Mouse (Mus musculus) gastrocnemius, postnatal 14 days (tissue): ENCODE data around the gene Kcnf1. TPM values are rescaled to one million over a fixed set of nuclear protein-coding genes. Genes with fewer than 3 reads are reported as not detected.

Source experiments
- DNase-seq: peaks from one replicate; pipeline ENCODE4 v3.0.0; 2021; ENCODE audit warnings: mixed read lengths
- intact Hi-C: fragments of 180-260 bp; cut with DNase I; formaldehyde crosslinking; loops from one replicate; pipeline ENCODE4 v1.15.1; 2025; ENCODE audit warnings: low total_unique reads
- long read RNA-seq, 2 experiments: library from polyadenylated mRNA; stranded (forward); transcript quantifications; one replicate each; pipeline ENCODE4 v2.0.0; 2021
- total RNA-seq, 2 experiments: library from RNA; stranded (reverse); gene quantifications; 2 replicates each; pipeline ENCODE4 v1.2.3; 2021

The Kcnf1 gene
- total RNA-seq: 1 to 10 TPM in 1 of 2 experiments, under 1 TPM in 1; 1.00 to 1.7 TPM
- long read RNA-seq, experiment 1: 0 reads
- long read RNA-seq, experiment 2, full-length matches to known transcripts: 3 of 3 reads
- long read RNA-seq, experiment 2, partial matches to known transcripts: 0 of 3 reads
- long read RNA-seq, experiment 2, other reads (novel, unspliced or antisense): 0 of 3 reads

DNA sequence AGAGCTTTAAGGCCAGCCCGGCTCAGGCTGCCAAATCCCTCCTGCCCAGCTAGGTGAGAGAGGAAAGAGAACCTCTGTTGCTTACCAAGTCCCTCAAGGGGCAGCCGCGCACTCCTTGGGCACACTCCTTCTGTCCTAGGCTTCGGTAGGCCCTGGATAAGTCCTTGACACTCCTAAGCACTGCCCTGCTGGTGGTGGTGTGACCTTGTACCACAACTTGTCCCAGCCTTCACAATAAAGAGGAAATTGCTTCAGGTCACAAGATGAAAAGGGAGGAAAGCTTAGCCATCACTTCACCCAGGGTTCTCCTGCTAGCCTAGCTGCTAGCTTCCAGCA lies at the start of gene Kcnf1:
Kcnf1 (minus strand) TSS at position 132 of the 336 bp plus-strand sequence.
- no peak for DNase-seq
- intact Hi-C loops: no loop called here

- intact Hi-C loops: no loop called here
Observed at GRCm38 (mm10) chr12:17225012-17225411, 48.3 kb upstream of the Kcnf1 start.

DNA sequence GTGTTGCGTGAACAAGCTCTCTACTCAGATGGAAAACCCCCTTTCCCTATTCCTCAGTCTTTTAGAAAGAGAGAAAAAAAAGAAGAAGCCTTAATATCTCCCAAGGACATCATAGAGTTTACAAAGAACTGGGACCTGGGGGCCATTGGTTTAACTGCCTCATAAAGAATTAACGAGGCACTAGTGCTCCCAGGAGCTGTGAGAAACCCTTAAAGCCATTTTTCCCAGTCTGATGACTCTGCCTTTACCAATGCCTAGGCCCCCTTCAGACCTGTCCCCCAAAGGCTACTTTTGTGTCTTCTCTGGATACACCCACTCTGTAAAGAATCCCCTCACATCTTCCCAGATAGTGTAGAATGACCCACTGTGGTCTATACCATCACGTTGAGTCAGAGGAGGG lies 46.4 kb upstream of the Kcnf1 start:
- intact Hi-C loops: no loop called here

More at GRCm38 (mm10) chr12:17225012-17225411, 48.3 kb upstream of the Kcnf1 start:
- peak; percentile 74 for DNase-seq

DNA sequence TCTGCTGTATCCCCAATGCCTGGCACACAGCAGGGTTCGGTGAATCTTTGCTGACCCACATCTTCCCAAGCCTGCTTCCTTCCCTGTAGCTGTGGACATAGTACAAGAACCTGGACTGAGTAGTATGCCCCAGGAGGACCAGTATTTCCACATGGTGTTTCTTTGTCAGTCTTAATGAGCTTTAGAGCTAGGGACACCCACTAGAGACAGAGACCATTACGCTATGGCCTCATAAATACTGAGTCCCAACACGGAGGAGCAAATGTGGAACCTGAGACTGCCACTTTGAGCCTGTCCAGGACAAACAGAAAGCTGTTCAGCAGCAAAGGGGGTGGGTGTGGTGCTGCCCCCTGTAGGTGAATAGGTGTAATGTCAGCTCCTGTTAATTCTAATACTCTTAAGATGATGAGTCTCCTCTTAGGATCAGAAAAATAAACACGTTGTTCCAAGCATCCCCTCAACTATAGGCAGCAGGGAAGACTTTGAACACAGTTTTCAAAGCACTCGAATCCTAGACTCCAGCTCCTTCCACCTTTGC lies 45.3 kb upstream of the Kcnf1 start:
- intact Hi-C loops: no loop called here
- DNase-seq: peak; percentile 31

More for the DNA sequence above, 46.4 kb upstream of the Kcnf1 start:
- no peak for DNase-seq

DNA sequence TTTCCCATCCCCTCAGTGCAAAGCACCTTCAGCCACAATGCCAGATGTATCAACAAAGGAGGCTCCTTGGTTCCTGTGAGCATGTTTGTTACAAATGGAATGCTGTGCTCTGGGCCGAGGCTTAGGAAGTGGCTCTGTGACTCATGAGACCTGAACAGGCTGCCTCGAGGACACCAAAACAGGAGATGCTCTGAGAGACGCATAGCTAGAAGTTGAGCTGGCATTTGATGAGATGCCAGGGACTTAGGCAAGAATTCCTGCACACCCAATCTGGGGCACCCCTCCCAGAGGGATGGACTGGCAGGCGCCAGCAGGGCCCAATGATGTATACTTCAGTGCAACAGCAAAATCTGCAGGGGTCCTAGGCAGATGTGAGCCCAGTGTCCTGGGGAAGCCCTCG lies 43.9 kb upstream of the Kcnf1 start:
- peak; percentile 28 for DNase-seq
- intact Hi-C loops: no loop called here

DNA sequence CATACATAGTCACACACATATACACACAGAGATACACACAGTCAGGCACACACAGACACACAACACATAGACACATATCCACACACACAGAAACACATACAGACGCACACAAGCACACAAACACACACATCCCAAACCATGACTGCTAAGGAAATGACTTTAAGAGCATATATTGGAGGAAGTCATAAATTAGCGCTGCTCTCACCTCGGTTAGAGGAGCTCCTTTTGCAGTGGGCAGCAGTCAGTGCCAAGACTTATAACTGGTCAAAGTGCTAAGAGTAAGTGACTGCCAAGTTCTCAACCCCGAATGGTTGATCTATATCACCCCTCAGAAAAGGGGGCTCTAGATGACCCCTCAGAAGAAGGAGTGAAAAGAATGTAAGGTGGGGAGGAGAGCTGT lies 42.4 kb upstream of the Kcnf1 start:
- DNase-seq: no peak
- intact Hi-C loops: no loop called here

DNA sequence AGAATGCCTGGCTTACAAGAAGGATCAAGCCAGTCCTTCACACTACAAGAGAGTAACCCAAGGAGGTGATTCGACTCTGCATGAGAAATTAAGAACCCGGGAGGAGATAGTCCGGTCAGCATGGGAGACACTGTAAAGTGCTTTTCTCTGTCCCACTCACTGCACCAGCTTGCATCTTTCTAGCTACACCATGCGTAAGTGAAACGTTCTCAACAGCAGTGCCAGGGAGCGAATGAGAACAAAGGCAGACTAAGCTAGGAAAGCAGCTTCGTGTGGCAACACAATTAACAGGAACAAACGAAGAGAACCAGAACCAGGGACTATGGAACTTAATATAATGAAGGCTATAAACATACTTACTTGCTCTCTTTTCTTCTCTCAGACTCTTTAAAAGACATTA lies 41.7 kb upstream of the Kcnf1 start:
- no peak for DNase-seq
- intact Hi-C loops: no loop called here

DNA sequence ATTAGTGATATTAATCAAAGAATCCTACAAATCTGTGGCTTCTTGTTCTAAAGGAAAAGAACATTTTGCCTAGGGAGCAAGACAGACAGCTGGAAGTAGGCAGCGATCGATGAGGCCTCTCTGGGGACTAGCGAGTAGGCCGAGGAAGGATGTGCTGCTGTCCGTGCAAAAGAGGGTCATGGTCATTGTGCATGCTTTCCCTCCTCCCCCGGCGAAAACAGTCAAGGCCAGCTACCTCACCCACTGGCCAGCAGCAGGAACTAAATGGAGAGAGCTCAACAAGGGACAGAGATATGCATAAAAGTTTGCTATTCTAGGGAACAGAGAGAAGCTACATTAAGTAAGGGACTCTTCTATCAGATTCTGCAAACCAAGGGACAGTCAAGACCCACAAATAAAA lies 39.1 kb upstream of the Kcnf1 start:
- intact Hi-C loops: no loop called here
- DNase-seq: no peak

- DNase-seq: no peak
- intact Hi-C loops: no loop called here
Observed at GRCm38 (mm10) chr12:17202492-17203322, 26.0 kb upstream of the Kcnf1 start.

GRCm38 (mm10) chr12:17198621-17199020 lies 21.9 kb upstream of the Kcnf1 start:
- DNase-seq: no peak
- intact Hi-C loops: no loop called here

- intact Hi-C loops: no loop called here
- DNase-seq: no peak
Observed at GRCm38 (mm10) chr12:17194140-17194539, 17.5 kb upstream of the Kcnf1 start.

- intact Hi-C loops: no loop called here
- DNase-seq: no peak
Observed at GRCm38 (mm10) chr12:17193311-17193710, 16.6 kb upstream of the Kcnf1 start.

DNA sequence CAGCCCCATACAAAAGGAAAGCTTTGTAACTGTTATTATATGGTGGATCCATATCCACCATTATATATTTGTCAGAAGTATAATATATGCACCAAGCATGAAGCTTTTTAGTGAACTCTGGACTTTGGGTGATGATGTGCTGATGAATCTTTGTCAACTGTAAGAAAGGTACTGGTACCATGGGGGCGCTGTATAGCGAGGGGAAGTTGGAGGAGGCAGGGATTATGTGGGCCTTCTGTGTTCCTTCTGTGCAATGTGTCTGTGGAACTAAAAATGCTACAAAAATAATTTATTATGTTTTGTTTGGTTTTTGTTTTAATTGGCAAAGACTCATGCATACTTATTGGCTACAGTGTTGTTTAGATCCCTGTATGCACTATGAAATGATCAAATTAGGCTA lies 16.2 kb upstream of the Kcnf1 start:
- DNase-seq: no peak
- intact Hi-C loops: no loop called here

- peak; percentile 41 for DNase-seq
Observed at GRCm38 (mm10) chr12:17184303-17184775, 7.7 kb upstream of the Kcnf1 start.

GRCm38 (mm10) chr12:17183788-17184187 lies 7.1 kb upstream of the Kcnf1 start:
- no peak for DNase-seq

More at GRCm38 (mm10) chr12:17184303-17184775, 7.7 kb upstream of the Kcnf1 start:
- intact Hi-C loops: no loop called here

GRCm38 (mm10) chr12:17176041-17176756 lies 489 bp downstream of the Kcnf1 start:
- DNase-seq: peak; percentile 19
- intact Hi-C loops: no loop called here

More at GRCm38 (mm10) chr12:17183788-17184187, 7.1 kb upstream of the Kcnf1 start:
- intact Hi-C loops: no loop called here

DNA sequence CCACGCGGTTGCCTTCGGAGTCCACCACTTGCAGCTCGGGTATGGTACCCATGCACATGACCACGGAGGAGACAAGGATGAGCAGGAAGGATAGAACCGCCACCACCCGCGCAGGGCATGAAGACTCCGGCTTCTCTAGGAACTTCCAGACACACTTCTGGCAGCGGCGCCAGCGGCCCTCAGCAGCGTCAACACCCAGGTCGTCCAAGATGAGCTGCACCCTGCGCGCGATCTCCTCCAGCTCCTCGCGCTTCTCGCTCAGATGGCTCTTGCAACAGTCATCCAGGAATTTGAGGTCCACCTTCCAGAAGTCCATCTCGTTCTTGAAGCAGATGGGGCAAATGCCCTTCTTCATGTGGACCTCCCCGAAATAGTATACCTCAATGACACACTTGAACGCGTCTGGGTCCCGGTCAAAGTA lies 1.1 kb downstream of the Kcnf1 start:
- intact Hi-C loops: no loop called here
- no peak for DNase-seq

DNA sequence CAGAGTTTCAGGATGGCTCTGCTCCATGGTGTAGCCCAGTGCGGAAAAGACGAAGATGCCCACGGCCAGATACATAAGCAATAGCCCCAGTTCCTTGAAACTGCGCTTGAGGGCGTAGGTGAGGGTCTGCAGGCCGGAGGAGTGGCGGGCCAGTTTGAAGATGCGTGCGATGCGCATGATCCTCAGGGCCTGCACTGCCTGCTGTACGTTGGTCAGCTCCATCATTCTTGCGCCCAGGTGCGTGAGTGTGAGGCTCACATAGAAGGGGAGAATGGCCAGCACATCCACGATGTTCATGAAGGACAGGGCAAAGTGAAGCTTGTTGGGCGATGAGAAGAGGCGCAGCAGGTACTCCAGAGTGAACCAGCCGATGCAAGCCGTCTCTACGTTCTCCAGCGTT lies 1.6 kb downstream of the Kcnf1 start:
- intact Hi-C loops: no loop called here
- DNase-seq: no peak

DNA sequence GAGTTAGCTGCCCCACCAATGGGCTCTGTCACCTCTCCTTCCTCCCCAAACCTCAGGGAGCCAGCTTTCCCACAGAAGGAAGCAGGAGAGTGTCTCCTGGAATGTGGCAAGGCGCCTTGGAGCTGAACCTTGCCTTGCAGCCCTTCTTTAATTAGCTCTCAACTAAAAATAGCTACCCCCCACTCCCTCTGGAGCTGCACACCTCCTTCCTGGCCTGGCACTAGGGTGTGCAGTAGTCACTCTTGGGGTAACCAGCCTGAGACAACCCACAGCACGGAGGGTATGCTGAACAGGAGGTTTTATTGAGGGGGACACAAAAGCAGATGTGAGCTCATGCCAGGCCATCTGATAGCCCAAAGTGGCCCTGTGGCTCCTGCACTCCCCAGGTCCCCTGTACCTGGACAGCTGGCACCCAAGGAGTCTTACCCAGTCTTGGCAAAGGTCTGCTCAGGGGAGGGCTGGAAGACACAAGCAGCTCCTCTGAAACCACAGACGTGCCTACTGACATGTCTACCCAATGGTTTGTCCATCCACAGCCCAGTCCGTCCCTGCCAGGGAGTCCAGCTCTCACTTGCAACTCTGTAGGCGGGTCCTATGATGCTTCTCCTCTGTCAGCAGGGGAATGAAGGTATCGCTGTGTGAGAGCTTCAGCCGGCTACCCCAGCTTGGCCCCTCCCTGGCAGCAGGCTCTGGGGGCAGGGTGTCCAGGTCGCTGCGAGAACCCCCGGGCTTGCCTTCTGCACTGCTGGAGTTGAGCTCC lies 2.4 kb downstream of the Kcnf1 start:
- peak; percentile 6 for DNase-seq
- intact Hi-C loops: no loop called here
